Mouse (Mus musculus) liver, adult 2 months (tissue): ENCODE results near the gene C330021F23Rik. TPM values are rescaled to one million over a fixed set of nuclear protein-coding genes. Genes with fewer than 3 reads are reported as not detected.
A peak's percentile ranks its signal among the peaks of the same experiment; 100 is the strongest.

Source experiments
- DNase-seq: peaks from one replicate; pipeline ENCODE4 v3.0.0-alpha.2; 2011; ENCODE audit warnings: low read depth, low spot score; ENCODE audit errors: extremely low read depth
- H3K27ac ChIP-seq: fragments of 200-500 bp; replicated peaks from 2 replicates; pipeline ENCODE4 v1.5.1; 2012; ENCODE audit warnings: low read depth, mild to moderate bottlenecking, control low read depth, inconsistent platforms, low read length; ENCODE audit not compliant: insufficient read depth
- H3K27me3 ChIP-seq: fragments of 200-500 bp; 2 replicates; pipeline ENCODE4 v1.6.1; 2012; ENCODE audit warnings: mild to moderate bottlenecking, moderate library complexity, low read length, inconsistent platforms; ENCODE audit not compliant: control insufficient read depth, insufficient read depth
- H3K36me3 ChIP-seq: fragments of 200-500 bp; 2 replicates; pipeline ENCODE4 v1.6.1; 2012; ENCODE audit warnings: low read length, inconsistent platforms; ENCODE audit not compliant: control insufficient read depth, insufficient read depth
- H3K4me1 ChIP-seq: fragments of 200-500 bp; 2 replicates; pipeline ENCODE4 v1.6.1; 2011; ENCODE audit warnings: low read length; ENCODE audit not compliant: control insufficient read depth, insufficient read depth
- H3K4me3 ChIP-seq: fragments of 200-500 bp; 2 replicates; pipeline ENCODE4 v1.5.1; 2011; ENCODE audit warnings: low read depth, mild to moderate bottlenecking, control low read depth, low read length, moderate library complexity; ENCODE audit not compliant: insufficient read depth
- H3K79me2 ChIP-seq: fragments of 200-500 bp; 2 replicates; pipeline ENCODE4 v1.6.1; 2012; ENCODE audit warnings: inconsistent platforms, mild to moderate bottlenecking, low read length, moderate library complexity; ENCODE audit not compliant: control insufficient read depth, insufficient read depth
- H3K9ac ChIP-seq: fragments of 200-500 bp; 2 replicates; pipeline ENCODE4 v1.6.1; 2012; ENCODE audit warnings: low read depth, mild to moderate bottlenecking, control low read depth, inconsistent platforms, low read length
- CTCF ChIP-seq: fragments of 200-500 bp; IDR thresholded peaks from 2 replicates; pipeline ENCODE4 v1.5.1; 2011; ENCODE audit warnings: low read depth, low read length, control low read depth
- POLR2A ChIP-seq: fragments of 200-500 bp; IDR thresholded peaks from 2 replicates; pipeline ENCODE4 v1.6.1; 2011; ENCODE audit warnings: low read length, control low read depth; ENCODE audit not compliant: insufficient read depth; ENCODE audit errors: extremely low read depth
- WGBS: fragments of 180-500 bp; shearing (Covaris S2); methylation state at CpG from one replicate; pipeline ENCODE4 v1.1.7; 2018; 5-methylcytosine and 5-hydroxymethylcytosine counted together
- polyA plus RNA-seq: library from polyadenylated mRNA; depleted of rRNA; stranded (reverse); fragments of >200 nt; gene quantifications from 2 replicates; pipeline ENCODE4 v1.2.3, GENCODE M21; 2012
- total RNA-seq: library from RNA; depleted of rRNA; stranded (reverse); fragments of >200 nt; gene quantifications from 2 replicates; pipeline ENCODE4 v1.2.3, GENCODE M21; 2014

Gene C330021F23Rik
- total and polyA plus RNA-seq, 2 experiments: 7.4 to 9.0 TPM

- no peaks in the 10 kb centered on the region for H3K36me3 ChIP-seq
- no peaks in the 10 kb centered on the region for H3K27me3 ChIP-seq
- peak overlapping the region; percentile 91 for H3K9ac ChIP-seq
- DNase-seq: no peak
- peaks cover 23% of the 10 kb centered on the region for H3K79me2 ChIP-seq
- H3K27ac ChIP-seq: peak overlapping the region; percentile 71
- 10% methylated on average over 11 of the region's 11 CpGs for WGBS
- H3K4me3 ChIP-seq: peak overlapping the region; percentile 91
- TF ChIP-seq CTCF: no peak
- H3K4me1 ChIP-seq: peaks cover 6% of the 10 kb centered on the region; the same call in 1 of the 2 replicates
Observed at GRCm38 (mm10) chr8:3588258-3588633, 20.5 kb downstream of the C330021F23Rik start.

GRCm38 (mm10) chr8:3593470-3593869 lies 25.7 kb downstream of the C330021F23Rik start:
- Histone ChIP-seq H3K4me3 (no peak overlapping the region), H3K27me3 (no peaks in the 10 kb centered on the region), H3K27ac (no peak overlapping the region), H3K79me2 (peaks cover 20% of the 10 kb centered on the region), H3K36me3 (no peaks in the 10 kb centered on the region), H3K4me1 (peaks cover 6% of the 10 kb centered on the region), H3K9ac (no peak overlapping the region)
- TF ChIP-seq POLR2A (no peak), CTCF (no peak)
- WGBS: 50% methylated on average over 3 of the region's 3 CpGs
- DNase-seq: peak; percentile 67

- H3K36me3 ChIP-seq: no peaks in the 10 kb centered on the region
- no peak for DNase-seq
- TF ChIP-seq CTCF (no peak), POLR2A (no peak)
- no peak overlapping the region for H3K9ac ChIP-seq
- peaks cover 17% of the 10 kb centered on the region for H3K79me2 ChIP-seq
- no peaks in the 10 kb centered on the region for H3K27me3 ChIP-seq
- no peak overlapping the region for H3K4me3 ChIP-seq
- 92% methylated on average over 2 of the region's 2 CpGs for WGBS
- peaks cover 4% of the 10 kb centered on the region for H3K4me1 ChIP-seq
- no peak overlapping the region for H3K27ac ChIP-seq
Observed at GRCm38 (mm10) chr8:3594466-3594865, 26.7 kb downstream of the C330021F23Rik start.

GRCm38 (mm10) chr8:3598054-3598453 lies 30.3 kb downstream of the C330021F23Rik start:
- Histone ChIP-seq H3K79me2 (peaks cover 8% of the 10 kb centered on the region), H3K27me3 (no peaks in the 10 kb centered on the region), H3K27ac (no peak overlapping the region), H3K4me3 (no peak overlapping the region), H3K36me3 (peaks cover 13% of the 10 kb centered on the region; the same call in 1 of the 2 replicates), H3K4me1 (peaks cover 3% of the 10 kb centered on the region), H3K9ac (no peak overlapping the region)
- TF ChIP-seq CTCF (no peak), POLR2A (no peak)
- WGBS: 60% methylated on average over 3 of the region's 3 CpGs
- no peak for DNase-seq

- H3K4me3 ChIP-seq: no peak overlapping the region
- no peaks in the 10 kb centered on the region for H3K27me3 ChIP-seq
- H3K4me1 ChIP-seq: no peaks in the 10 kb centered on the region
- no peak overlapping the region for H3K27ac ChIP-seq
- no peaks in the 10 kb centered on the region; the same call in 1 of the 2 replicates for H3K79me2 ChIP-seq
- H3K9ac ChIP-seq: no peak overlapping the region
- WGBS: 100% methylated on average over 1 of the region's 1 CpGs
- TF ChIP-seq POLR2A (no peak), CTCF (no peak)
- H3K36me3 ChIP-seq: peaks cover 16% of the 10 kb centered on the region
- no peak for DNase-seq
Observed at GRCm38 (mm10) chr8:3599219-3599618, 31.4 kb downstream of the C330021F23Rik start.

- no peak overlapping the region for H3K27ac ChIP-seq
- no peak overlapping the region for H3K9ac ChIP-seq
- H3K79me2 ChIP-seq: no peaks in the 10 kb centered on the region; the same call in 1 of the 2 replicates
- H3K4me3 ChIP-seq: no peak overlapping the region
- no peaks in the 10 kb centered on the region for H3K27me3 ChIP-seq
- 74% methylated on average over 6 of the region's 6 CpGs for WGBS
- TF ChIP-seq POLR2A (no peak), CTCF (no peak)
- peaks cover 16% of the 10 kb centered on the region for H3K36me3 ChIP-seq
- DNase-seq: peak; percentile 43
- H3K4me1 ChIP-seq: no peaks in the 10 kb centered on the region
Observed at GRCm38 (mm10) chr8:3600401-3600800, 32.6 kb downstream of the C330021F23Rik start.
